Mouse (Mus musculus) midbrain, embryonic 11.5 days (tissue): ENCODE measurements at regions not wholly inside any gene's neighbourhood (a gene's known extent, or its start where the extent isn't known, plus 50 kb on each side); places are given as distances from the start of the nearest gene placed in this dataset.

Experiments used
- ATAC-seq: fragments of 200-750 bp; cut with Nextera tagmentation; 2 replicates; pipeline ENCODE4 v1.8.0; 2017; ENCODE audit warnings: moderate TSS enrichment, moderate library complexity; ENCODE audit not compliant: low FRiP score
- DNase-seq: peaks from one replicate; pipeline ENCODE4 v3.0.0; 2015; ENCODE audit warnings: low spot score; ENCODE audit errors: missing footprints
- H3K27ac ChIP-seq: fragments of 300-500 bp; sonication (generic); 2 replicates; pipeline ENCODE4 v1.5.1; 2014; ENCODE audit warnings: low read depth, low read length
- H3K27me3 ChIP-seq: fragments of 300-500 bp; sonication (generic); 2 replicates; pipeline ENCODE4 v1.6.1; 2014; ENCODE audit warnings: mild to moderate bottlenecking, low read length, moderate library complexity, mixed read lengths; ENCODE audit not compliant: control insufficient read depth, insufficient read depth
- H3K36me3 ChIP-seq: fragments of 300-500 bp; sonication (generic); 2 replicates; pipeline ENCODE4 v1.6.1; 2014; ENCODE audit warnings: mild to moderate bottlenecking, low read length, moderate library complexity, mixed read lengths; ENCODE audit not compliant: control insufficient read depth, insufficient read depth
- H3K4me1 ChIP-seq: fragments of 300-500 bp; sonication (generic); 2 replicates; pipeline ENCODE4 v1.6.1; 2014; ENCODE audit warnings: low read length; ENCODE audit not compliant: control insufficient read depth, insufficient read depth
- H3K4me2 ChIP-seq: fragments of 300-500 bp; sonication (generic); 2 replicates; pipeline ENCODE4 v1.6.1; 2014; ENCODE audit warnings: mild to moderate bottlenecking, moderate library complexity
- H3K4me3 ChIP-seq: fragments of 300-500 bp; sonication (generic); 2 replicates; pipeline ENCODE4 v1.5.1; 2014; ENCODE audit warnings: low read depth, low read length
- H3K9ac ChIP-seq: fragments of 300-500 bp; sonication (generic); 2 replicates; pipeline ENCODE4 v1.6.1; 2014; ENCODE audit warnings: low read length
- H3K9me3 ChIP-seq: fragments of 300-500 bp; sonication (generic); 2 replicates; pipeline ENCODE4 v1.6.1; 2016; ENCODE audit warnings: low read length; ENCODE audit not compliant: control insufficient read depth
- WGBS: fragments of 180-500 bp; shearing (Covaris S2); extraction: QIAGEN DNeasy Blood & Tissue Kit; methylation state at CpG from one replicate; pipeline ENCODE4 v1.1.7; 2014; 5-methylcytosine and 5-hydroxymethylcytosine counted together

DNA sequence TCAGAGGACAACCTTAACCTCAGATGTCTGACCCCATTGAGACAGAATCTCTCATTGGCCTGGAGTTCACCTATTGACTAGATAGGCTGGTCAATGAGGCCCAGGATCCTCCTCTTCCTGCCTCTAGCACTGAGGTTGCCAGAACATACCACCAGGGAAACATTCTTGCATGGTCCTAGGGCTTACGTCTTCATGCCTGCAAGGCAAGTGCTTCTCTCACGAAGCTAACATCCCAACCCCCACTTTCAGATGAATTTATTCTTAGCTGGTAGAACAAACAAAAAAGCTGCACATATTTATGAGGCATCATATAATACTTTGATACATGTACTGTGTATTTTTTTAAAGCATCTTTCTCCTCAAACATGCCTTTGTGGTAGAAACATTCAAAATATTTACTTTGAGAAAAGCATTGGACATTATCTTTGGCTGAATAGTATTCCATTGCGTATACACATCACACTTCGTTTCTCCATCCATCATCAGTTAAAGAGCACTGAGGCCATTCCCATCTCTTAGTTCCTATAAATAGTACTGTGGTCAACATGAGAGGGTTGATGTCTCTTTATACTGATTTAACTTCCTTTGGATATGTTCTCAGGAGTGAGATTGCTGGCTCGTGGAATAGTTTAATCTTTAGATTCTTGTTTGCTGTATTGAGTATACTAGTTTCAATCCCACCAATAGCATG is 72.2 kb upstream of the Tenm4 start:
- Histone ChIP-seq H3K36me3 (no peaks in the 10 kb centered on the region), H3K4me1 (no peaks in the 10 kb centered on the region), H3K27ac (no peak overlapping the region), H3K27me3 (no peaks in the 10 kb centered on the region), H3K9me3 (no peaks in the 10 kb centered on the region), H3K4me3 (no peak overlapping the region), H3K9ac (no peak overlapping the region), H3K4me2 (no peak overlapping the region)
- 88% methylated on average over 5 of the region's 5 CpGs for WGBS
- DNase-seq (no peak), ATAC-seq (no peak)

DNA sequence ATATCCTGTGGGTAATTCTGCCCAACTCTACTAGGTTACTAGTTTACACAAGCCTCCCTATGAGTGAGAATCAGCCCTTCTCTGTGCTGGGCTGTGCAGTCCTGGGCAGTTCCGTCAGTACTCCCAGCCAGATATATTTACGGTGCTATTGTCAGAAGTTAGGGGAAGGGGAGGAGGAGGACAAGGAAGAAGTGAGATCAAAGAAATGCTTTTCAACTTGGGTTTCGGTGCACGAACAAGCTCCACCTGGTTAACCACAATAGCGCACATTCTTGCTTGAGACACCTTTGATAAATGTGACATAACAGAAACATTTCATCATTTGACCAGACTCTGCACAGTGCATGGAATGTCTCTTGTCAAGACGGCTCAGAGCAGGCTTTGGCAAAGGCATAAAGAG is 68.3 kb upstream of the Tenm4 start:
- Histone ChIP-seq H3K4me3 (no peak overlapping the region), H3K9ac (no peak overlapping the region), H3K27me3 (no peaks in the 10 kb centered on the region), H3K9me3 (no peaks in the 10 kb centered on the region), H3K4me1 (no peaks in the 10 kb centered on the region), H3K4me2 (no peak overlapping the region), H3K27ac (no peak overlapping the region), H3K36me3 (no peaks in the 10 kb centered on the region)
- 80% methylated on average over 6 of the region's 6 CpGs for WGBS
- no peak for ATAC-seq
- no peak for DNase-seq

DNA sequence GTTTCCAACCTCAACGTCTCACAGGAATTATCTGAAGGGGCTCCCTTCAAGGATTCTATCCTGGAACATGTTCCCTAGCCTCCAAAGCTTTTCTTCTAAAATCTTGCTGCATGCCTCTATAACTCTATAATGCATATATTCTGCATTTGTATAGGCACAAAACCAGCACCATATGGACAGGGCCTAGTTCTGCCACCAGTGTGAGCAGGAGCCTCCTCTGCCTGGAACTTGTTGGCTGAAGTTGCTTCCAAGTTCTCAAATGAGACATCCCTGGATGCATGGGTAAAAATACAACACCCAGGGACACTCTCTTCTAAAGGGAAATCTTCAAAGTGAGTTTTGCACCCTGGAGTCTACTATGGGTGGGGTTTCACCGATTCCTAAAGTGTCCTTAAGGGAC is 62.3 kb upstream of the Tenm4 start:
- Histone ChIP-seq H3K9me3 (no peaks in the 10 kb centered on the region), H3K27me3 (no peaks in the 10 kb centered on the region), H3K36me3 (no peaks in the 10 kb centered on the region), H3K4me1 (no peaks in the 10 kb centered on the region), H3K27ac (no peak overlapping the region), H3K9ac (no peak overlapping the region), H3K4me3 (no peak overlapping the region), H3K4me2 (no peak overlapping the region)
- no peak for DNase-seq
- no peak for ATAC-seq
- WGBS = 83% methylated on average over 2 of the region's 2 CpGs

- H3K27ac ChIP-seq = no peak overlapping the region
- H3K4me2 ChIP-seq = no peak overlapping the region
- H3K36me3 ChIP-seq = no peaks in the 10 kb centered on the region
- H3K4me1 ChIP-seq = peaks cover 5% of the 10 kb centered on the region; the same call in 1 of the 2 replicates
- 55% methylated on average over 8 of the region's 8 CpGs for WGBS
- DNase-seq (no peak), ATAC-seq (no peak)
- H3K9me3 ChIP-seq = no peaks in the 10 kb centered on the region
- H3K4me3 ChIP-seq = no peak overlapping the region
- H3K27me3 ChIP-seq = no peaks in the 10 kb centered on the region
- H3K9ac ChIP-seq = no peak overlapping the region
These were observed 50.9 kb upstream of the Tenm4 start for GRCm38 (mm10) chr7:96120142-96120541.
